Mouse (Mus musculus) kidney, embryonic 14.5 days (tissue): ENCODE data around the gene Sptb. TPM values are rescaled to one million over a fixed set of nuclear protein-coding genes. Genes with fewer than 3 reads are reported as not detected.
A peak's percentile ranks its signal among the peaks of the same experiment; 100 is the strongest.

Experiments used
- ATAC-seq: fragments of 200-750 bp; cut with Nextera tagmentation; 2 replicates; pipeline ENCODE4 v1.8.0; 2017; ENCODE audit warnings: moderate number of reproducible peaks, mild to moderate bottlenecking, moderate TSS enrichment, moderate library complexity; ENCODE audit not compliant: low FRiP score, low TSS enrichment
- H3K27ac ChIP-seq: fragments of 300-500 bp; sonication (generic); 2 replicates; pipeline ENCODE4 v1.5.1; 2014; ENCODE audit warnings: low read depth, mild to moderate bottlenecking, low read length, moderate library complexity, mixed read lengths
- H3K27me3 ChIP-seq: fragments of 300-500 bp; sonication (generic); 2 replicates; pipeline ENCODE4 v1.6.1; 2014; ENCODE audit warnings: mild to moderate bottlenecking, low read length; ENCODE audit not compliant: control insufficient read depth, insufficient read depth
- H3K36me3 ChIP-seq: fragments of 300-500 bp; sonication (generic); 2 replicates; pipeline ENCODE4 v1.6.1; 2014; ENCODE audit warnings: low read length, mixed read lengths; ENCODE audit not compliant: control insufficient read depth, insufficient read depth
- H3K4me1 ChIP-seq: fragments of 300-500 bp; sonication (generic); 2 replicates; pipeline ENCODE4 v1.6.1; 2014; ENCODE audit warnings: low read length, mixed read lengths; ENCODE audit not compliant: control insufficient read depth, insufficient read depth
- H3K4me2 ChIP-seq: fragments of 300-500 bp; sonication (generic); replicated peaks from 2 replicates; pipeline ENCODE4 v1.6.1; 2014; ENCODE audit warnings: low read depth, mild to moderate bottlenecking, low read length
- H3K4me3 ChIP-seq: fragments of 300-500 bp; sonication (generic); 2 replicates; pipeline ENCODE4 v1.5.1; 2014; ENCODE audit warnings: mild to moderate bottlenecking, low read length
- H3K9ac ChIP-seq: fragments of 300-500 bp; sonication (generic); 2 replicates; pipeline ENCODE4 v1.6.1; 2014; ENCODE audit warnings: low read depth, mild to moderate bottlenecking, low read length, moderate library complexity
- H3K9me3 ChIP-seq: fragments of 300-500 bp; sonication (generic); 2 replicates; pipeline ENCODE4 v1.6.1; 2016; ENCODE audit warnings: low read length; ENCODE audit not compliant: control insufficient read depth
- WGBS: fragments of 180-500 bp; shearing (Covaris S2); extraction: QIAGEN DNeasy Blood & Tissue Kit; methylation state at CpG from one replicate; pipeline ENCODE4 v1.1.7; 2014; 5-methylcytosine and 5-hydroxymethylcytosine counted together
- polyA plus RNA-seq: library from polyadenylated mRNA; unstranded; fragments of >200 nt; fragmentation: Nextera tagmentation; extraction: Ambion mirVana; gene quantifications from 2 replicates; pipeline ENCODE4 v1.2.1, GENCODE M21; 2014

Gene Sptb
- polyA plus RNA-seq, 1 experiment from 2014 or later: 1.0 TPM

DNA sequence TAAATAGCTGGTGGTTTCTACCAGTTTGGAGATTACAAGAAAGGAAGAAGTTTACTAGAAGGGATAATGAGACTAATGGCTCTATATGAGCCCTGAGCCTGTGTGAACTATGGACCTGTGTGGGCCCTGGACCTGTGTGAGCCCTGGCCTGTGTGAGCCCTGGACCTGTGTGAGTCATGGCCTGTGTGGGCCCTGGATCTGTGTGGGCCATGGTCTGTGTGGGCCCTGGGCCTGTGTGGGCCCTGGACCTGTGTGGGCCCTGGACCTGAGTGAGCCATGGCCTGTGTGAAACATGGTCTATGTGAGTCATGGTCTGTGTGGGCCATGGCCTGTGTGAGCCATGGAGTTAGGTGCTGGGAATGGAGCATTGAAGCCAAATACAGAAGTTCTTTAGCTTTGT, 28.4 kb downstream of the Sptb start:
- H3K27ac ChIP-seq: no peak overlapping the region
- no peak overlapping the region for H3K4me3 ChIP-seq
- no peak for ATAC-seq
- H3K9me3 ChIP-seq: no peaks in the 10 kb centered on the region
- H3K4me1 ChIP-seq: no peaks in the 10 kb centered on the region
- no peaks in the 10 kb centered on the region for H3K36me3 ChIP-seq
- no peak overlapping the region for H3K9ac ChIP-seq
- no peak overlapping the region for H3K4me2 ChIP-seq
- H3K27me3 ChIP-seq: no peaks in the 10 kb centered on the region

DNA sequence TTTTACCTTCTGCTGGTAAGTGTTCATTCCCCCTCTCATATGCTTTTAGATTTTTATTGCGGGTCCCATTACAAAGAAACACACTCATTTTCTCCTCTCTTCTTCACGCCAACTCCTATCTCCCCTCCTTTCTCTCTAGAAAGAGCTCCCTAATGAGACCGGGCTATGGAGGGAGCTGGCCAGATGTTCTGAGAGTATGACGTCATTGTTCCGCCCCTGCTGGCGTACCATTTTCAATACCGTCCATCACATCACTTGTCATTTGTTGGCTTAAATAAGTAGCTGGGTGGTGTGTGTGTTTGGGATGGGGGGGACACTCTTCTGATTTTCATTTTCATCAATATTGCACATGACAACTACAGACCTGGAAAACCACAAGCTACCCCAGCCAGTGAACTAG, 33.3 kb downstream of the Sptb start:
- Histone ChIP-seq H3K27ac (no peak overlapping the region), H3K4me2 (no peak overlapping the region), H3K9ac (no peak overlapping the region), H3K27me3 (no peaks in the 10 kb centered on the region), H3K4me1 (no peaks in the 10 kb centered on the region), H3K4me3 (no peak overlapping the region), H3K36me3 (no peaks in the 10 kb centered on the region), H3K9me3 (no peaks in the 10 kb centered on the region)
- 72% methylated on average over 7 of the region's 7 CpGs for WGBS
- ATAC-seq: no peak

DNA sequence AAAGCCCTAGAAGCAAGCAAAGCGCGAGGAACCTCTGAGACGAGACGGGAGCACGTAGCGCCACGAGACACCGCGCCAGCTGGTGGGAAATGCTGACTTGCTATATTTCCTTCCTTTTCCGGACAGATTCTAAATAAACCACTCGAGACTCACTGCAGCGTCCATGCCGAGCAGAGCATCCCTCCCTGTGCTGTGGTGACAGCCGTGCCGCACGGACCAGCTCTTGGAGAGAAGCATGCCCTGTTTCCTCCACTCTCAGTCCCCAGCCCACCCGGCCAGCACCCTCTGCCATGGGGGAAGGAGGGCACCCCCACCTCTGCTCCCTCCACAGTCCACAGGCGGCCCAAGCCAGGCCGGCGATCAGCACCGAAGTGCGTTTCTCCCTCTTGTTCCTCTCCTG, 33.9 kb downstream of the Sptb start:
- 87% methylated on average over 22 of the region's 22 CpGs for WGBS
- Histone ChIP-seq H3K27ac (no peak overlapping the region), H3K9ac (no peak overlapping the region), H3K36me3 (no peaks in the 10 kb centered on the region), H3K9me3 (no peaks in the 10 kb centered on the region), H3K4me2 (no peak overlapping the region), H3K4me1 (no peaks in the 10 kb centered on the region), H3K27me3 (no peaks in the 10 kb centered on the region), H3K4me3 (no peak overlapping the region)
- no peak for ATAC-seq

DNA sequence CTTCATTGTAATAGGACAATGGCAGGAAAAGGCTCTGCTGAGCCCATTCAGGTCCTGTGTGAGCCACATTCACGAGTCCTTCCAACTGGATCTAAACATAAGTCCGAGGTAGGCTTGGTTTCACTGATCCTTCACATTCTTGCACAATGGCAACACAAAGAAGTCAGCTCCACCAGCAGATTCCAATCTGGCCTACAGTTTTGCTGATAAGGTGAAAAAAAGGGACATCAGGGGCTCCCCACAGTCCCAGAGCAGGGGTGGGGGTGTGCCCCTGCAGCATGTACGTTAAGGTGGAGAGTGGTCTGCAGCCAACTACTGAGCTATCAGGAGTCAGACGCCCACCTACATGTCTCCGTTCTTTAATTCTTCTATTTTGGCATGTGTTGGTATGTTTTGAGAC, 35.0 kb downstream of the Sptb start:
- ATAC-seq: no peak
- Histone ChIP-seq H3K27ac (no peak overlapping the region), H3K4me2 (no peak overlapping the region), H3K9me3 (no peaks in the 10 kb centered on the region), H3K4me1 (no peaks in the 10 kb centered on the region), H3K27me3 (no peaks in the 10 kb centered on the region), H3K4me3 (no peak overlapping the region), H3K9ac (no peak overlapping the region), H3K36me3 (no peaks in the 10 kb centered on the region)
- 77% methylated on average over 5 of the region's 5 CpGs for WGBS

DNA sequence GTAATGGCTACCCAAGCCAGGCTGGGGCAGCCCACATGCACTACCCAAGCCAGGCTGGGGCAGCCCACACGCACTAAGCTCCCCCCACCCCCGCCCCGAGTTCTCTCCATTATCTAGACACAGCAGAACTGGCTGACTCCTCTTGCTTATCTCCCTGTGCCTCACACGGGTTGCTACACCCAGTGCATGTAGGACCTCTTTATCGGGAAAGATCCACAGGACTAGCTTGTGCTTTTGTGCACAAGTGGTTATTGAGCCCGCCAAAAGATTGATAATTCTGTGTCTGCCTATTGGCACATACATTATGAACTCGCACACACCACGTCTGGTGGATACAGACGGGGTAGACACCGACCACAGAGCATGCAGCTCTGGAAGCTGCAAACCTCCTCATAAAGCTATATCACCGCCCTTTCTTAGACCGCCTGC, 36.5 kb downstream of the Sptb start:
- 0 out of 2 replicates have a peak, but pooled peaks have one; percentile 41 for ATAC-seq
- Histone ChIP-seq H3K4me2 (no peak overlapping the region), H3K27me3 (no peaks in the 10 kb centered on the region), H3K9me3 (no peaks in the 10 kb centered on the region), H3K4me1 (no peaks in the 10 kb centered on the region), H3K36me3 (no peaks in the 10 kb centered on the region), H3K27ac (no peak overlapping the region), H3K4me3 (no peak overlapping the region), H3K9ac (no peak overlapping the region)
- whole genome bisulfite sequencing: 78% methylated on average over 12 of the region's 12 CpGs

DNA sequence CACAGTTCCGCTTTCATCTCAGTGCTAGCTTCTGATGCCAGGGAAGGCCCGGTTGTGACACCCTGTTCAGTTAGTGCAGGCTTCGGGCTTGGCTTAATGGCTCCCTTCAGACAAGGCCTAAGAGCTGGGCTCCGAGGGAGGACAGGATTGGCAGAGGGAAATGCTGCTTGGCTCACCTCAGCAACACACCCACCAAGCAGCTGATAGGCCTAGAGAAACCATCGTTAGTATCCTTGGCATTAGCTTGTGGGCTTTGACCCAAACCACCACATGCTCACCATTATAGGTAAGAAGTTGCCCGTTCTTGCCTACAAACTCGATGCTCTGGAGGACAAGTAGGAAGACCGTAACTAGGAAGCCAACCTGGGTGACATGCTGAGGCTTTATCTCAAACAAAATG, 38.3 kb downstream of the Sptb start:
- 85% methylated on average over 8 of the region's 8 CpGs for WGBS
- Histone ChIP-seq H3K4me3 (no peak overlapping the region), H3K9me3 (no peaks in the 10 kb centered on the region), H3K4me1 (no peaks in the 10 kb centered on the region), H3K27me3 (no peaks in the 10 kb centered on the region), H3K4me2 (no peak overlapping the region), H3K9ac (no peak overlapping the region), H3K27ac (no peak overlapping the region), H3K36me3 (no peaks in the 10 kb centered on the region)
- no peak for ATAC-seq

DNA sequence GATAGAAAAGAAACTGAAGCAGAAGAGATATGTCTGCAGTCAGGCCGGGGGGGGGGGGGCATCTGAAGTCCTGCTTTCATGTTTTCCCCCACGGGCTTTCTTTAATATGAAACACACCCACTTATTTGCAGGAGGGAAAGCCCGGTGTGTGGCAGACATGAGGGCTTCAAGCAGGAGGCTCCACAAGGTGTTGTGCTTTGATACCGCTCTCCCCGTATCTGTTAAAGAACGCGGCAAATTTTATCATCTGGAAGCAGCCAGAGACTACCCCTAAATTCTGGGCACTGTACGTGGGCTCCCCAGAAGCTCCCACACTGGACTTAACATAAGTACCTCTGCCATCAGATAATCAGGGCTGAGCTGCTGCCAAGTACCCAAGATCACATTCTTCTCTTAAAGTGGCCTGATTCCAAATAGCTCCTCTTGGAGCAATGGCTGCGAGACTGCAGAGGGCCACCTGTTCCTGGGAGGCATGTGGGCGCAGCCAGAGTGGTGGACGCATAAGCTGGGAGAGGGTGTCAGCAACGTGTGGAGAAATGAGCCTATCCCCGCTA, 39.7 kb downstream of the Sptb start:
- WGBS: 69% methylated on average over 13 of the region's 13 CpGs
- Histone ChIP-seq H3K36me3 (no peaks in the 10 kb centered on the region), H3K9me3 (no peaks in the 10 kb centered on the region), H3K4me3 (no peak overlapping the region), H3K9ac (no peak overlapping the region), H3K27me3 (no peaks in the 10 kb centered on the region), H3K4me1 (no peaks in the 10 kb centered on the region), H3K4me2 (no peak overlapping the region), H3K27ac (no peak overlapping the region)
- no peak for ATAC-seq

DNA sequence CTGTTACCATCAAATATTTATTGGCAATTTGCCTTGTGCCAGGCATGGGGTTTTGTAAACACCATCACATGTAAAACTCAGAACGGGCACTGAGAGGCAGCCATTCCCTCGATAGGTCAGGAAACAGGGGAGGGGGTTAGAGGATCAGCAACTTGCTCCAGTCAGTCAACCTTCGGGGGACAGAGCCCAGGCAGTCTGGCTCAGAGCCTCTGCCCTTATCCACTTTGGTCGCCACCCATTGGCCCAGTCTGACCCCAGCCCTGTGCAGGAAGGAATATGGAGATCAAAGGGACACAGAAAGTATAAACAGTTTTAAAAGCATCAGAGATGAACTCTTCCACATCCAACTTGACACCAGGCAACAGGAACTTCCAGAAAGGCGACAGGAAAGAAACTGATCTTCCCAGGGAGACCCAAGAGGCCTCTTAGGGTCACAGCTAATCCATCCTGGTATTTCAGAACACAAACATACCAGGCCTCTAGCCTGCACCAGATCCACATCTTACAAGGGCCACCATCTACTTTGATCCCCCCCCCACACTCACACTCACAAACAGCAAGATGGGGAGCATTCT, 40.3 kb downstream of the Sptb start:
- WGBS: 11% methylated on average over 5 of the region's 5 CpGs
- H3K9ac ChIP-seq: no peak overlapping the region
- no peaks in the 10 kb centered on the region for H3K9me3 ChIP-seq
- H3K27ac ChIP-seq: no peak overlapping the region
- no peak overlapping the region for H3K4me2 ChIP-seq
- H3K36me3 ChIP-seq: no peaks in the 10 kb centered on the region
- H3K4me3 ChIP-seq: no peak overlapping the region
- H3K4me1 ChIP-seq: no peaks in the 10 kb centered on the region
- ATAC-seq: no peak
- no peaks in the 10 kb centered on the region for H3K27me3 ChIP-seq

DNA sequence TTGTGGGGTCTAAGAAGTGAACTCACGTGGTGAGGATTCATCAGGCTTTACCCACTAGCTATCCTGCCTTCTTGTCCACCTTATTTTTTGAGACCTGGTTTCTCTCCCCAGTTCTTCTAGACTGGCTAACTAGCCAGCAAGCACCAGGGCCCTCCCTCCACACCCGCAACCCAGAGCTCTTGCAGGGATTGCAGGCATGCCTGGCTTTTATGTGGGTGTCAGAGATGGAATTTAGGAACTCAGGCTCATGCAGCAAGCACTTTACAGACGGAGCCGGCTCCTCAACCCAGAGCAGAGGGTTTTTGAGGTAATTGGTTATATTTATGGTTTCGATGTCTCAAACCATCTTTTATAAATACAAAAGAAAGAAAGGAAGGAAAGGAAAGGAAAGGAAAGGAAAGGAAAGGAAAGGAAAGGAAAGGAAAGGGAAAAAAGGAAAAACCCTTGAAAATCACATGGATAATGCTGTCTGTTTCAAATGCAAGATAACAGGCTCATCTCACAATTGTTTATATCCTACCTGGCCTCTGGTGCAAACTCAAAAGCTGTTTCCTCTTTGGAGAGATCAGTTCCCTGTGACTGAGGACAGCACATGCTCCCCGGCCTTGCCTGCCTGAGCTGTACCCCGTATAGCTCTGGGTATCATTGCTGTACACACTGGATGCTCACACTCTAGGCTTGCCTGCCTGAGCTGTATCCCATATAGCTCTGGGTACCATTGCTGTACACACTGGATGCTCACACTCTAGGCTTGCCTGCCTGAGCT, 41.5 kb downstream of the Sptb start:
- 76% methylated on average over 7 of the region's 7 CpGs for WGBS
- Histone ChIP-seq H3K27me3 (no peaks in the 10 kb centered on the region), H3K4me1 (no peaks in the 10 kb centered on the region), H3K27ac (no peak overlapping the region), H3K4me3 (no peak overlapping the region), H3K9me3 (no peaks in the 10 kb centered on the region), H3K36me3 (no peaks in the 10 kb centered on the region), H3K4me2 (no peak overlapping the region), H3K9ac (no peak overlapping the region)
- no peak for ATAC-seq
